Mouse (Mus musculus): Measurements from ENCODE around the gene Stim1. TPM values are rescaled to one million over a fixed set of nuclear protein-coding genes. Genes with fewer than 3 reads are reported as not detected.

Gene Stim1
- total and polyA plus RNA-seq, 3 experiments = 10.2 to 26.6 (median 23.9) TPM

DNA sequence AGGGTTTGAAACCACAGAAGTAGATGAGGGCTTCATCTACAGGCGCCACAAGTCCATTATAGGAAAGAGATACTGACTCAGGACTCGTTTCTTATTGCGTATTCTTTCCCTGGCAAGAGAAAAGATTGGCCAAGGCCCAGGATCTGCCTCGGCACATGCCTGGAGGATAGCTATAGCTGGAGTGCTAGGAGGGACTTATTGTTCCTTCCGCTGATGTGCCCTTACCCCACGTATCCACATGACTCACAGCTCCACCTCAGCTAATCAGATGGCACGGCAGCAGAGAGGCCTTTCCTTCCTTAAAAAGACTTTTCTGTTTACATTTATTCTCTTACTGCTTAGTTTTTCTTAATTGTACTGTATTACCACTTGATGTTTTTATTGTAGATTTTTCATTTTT, 128.3 kb downstream of the Stim1 start:
- Histone ChIP-seq H3K4me1 (ENCODE audit: control insufficient read depth in 1 of 2, insufficient read depth in 2 of 2) (peaks cover 4 to 31% of the 10 kb centered on the region in 2 experiments; a peak in 3 of 4 replicates), H3K27ac (ENCODE audit: insufficient read depth, low read depth) (no peak overlapping the region), H3K36me3 (replicated peaks in 1 of 2; ENCODE audit: control insufficient read depth in 1 of 2, insufficient read depth in 1 of 2, low read length in 1 of 2) (no peaks in the 10 kb centered on the region), H3K79me2 (replicated peaks; ENCODE audit: control insufficient read depth, extremely low read depth, insufficient read depth, poor library complexity, severe bottlenecking) (no peaks in the 10 kb centered on the region), H3K9ac (ENCODE audit: insufficient read depth, low read depth) (no peak overlapping the region; the same call in 1 of the 2 replicates), H3K4me2 (ENCODE audit: insufficient read depth, low read depth, poor library complexity, severe bottlenecking) (peak overlapping the region; percentile 93), H3K4me3 (replicated peaks in 1 of 3; ENCODE audit: low read depth in 2 of 3, low read length in 2 of 3, poor library complexity in 1 of 3) (no peak overlapping the region), H3K9me3 (replicated peaks; ENCODE audit: low read length) (no peaks in the 10 kb centered on the region), H3K27me3 (replicated peaks) (no peaks in the 10 kb centered on the region)
- in situ Hi-C loops (cut with MboI; ENCODE audit: low pct_ligation_motif_present, low pct_unique_long_range_greater_than_20kb, low sequenced_read_pairs) = no loop called here
- dilution Hi-C loops (cut with MboI; ENCODE audit: extremely low pct_ligation_motif_present, extremely low pct_unique_long_range_greater_than_20kb, low sequenced_read_pairs) = no loop called here
- no peak for TF ChIP-seq CHD2 (IDR thresholded peaks at IDR 0.05; ENCODE audit: low read length)
- no peak for TF ChIP-seq NELFE (IDR thresholded peaks at IDR 0.05; ENCODE audit: low read depth, low read length)
- no peak for TF ChIP-seq SMC3 (IDR thresholded peaks at IDR 0.05; ENCODE audit: low read depth, low read length)
- no peak; the same call in 1 of the 2 replicates for TF ChIP-seq HCFC1 (IDR thresholded peaks at IDR 0.05; ENCODE audit: low read depth, low read length)
- TF ChIP-seq JUN (IDR thresholded peaks at IDR 0.05; ENCODE audit: insufficient read depth, low read depth, low read length) = no peak
- peak; percentile 37 for DNase-seq (ENCODE audit: extremely low read depth)

DNA sequence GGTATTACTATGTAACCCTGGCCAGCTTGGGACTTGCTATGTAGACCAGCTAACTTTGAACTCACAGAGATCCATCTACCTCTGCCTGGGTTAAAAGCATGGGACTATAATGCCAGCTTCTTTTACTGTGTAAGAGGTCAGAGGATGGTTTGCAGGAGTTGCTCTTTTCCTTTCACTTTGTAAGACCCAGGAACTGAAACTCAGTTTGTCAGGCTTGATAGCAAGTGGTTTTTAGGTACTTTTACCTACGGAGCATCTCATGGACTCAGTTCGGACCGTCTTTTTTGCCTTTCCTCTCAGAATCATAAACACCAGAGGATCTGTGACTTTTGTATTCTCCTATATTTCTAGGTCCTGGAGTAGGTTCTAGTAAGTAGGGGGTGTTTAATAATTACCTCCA, 128.7 kb downstream of the Stim1 start:
- Histone ChIP-seq H3K27ac (ENCODE audit: insufficient read depth, low read depth) (no peak overlapping the region), H3K9ac (ENCODE audit: insufficient read depth, low read depth) (no peak overlapping the region), H3K4me1 (ENCODE audit: control insufficient read depth in 1 of 2, insufficient read depth in 2 of 2) (peaks cover 4 to 31% of the 10 kb centered on the region in 2 experiments; a peak in 3 of 4 replicates), H3K79me2 (replicated peaks; ENCODE audit: control insufficient read depth, extremely low read depth, insufficient read depth, poor library complexity, severe bottlenecking) (no peaks in the 10 kb centered on the region), H3K4me2 (ENCODE audit: insufficient read depth, low read depth, poor library complexity, severe bottlenecking) (peak overlapping the region; percentile 93), H3K4me3 (replicated peaks in 1 of 3; ENCODE audit: low read depth in 2 of 3, low read length in 2 of 3, poor library complexity in 1 of 3) (no peak overlapping the region), H3K36me3 (replicated peaks in 1 of 2; ENCODE audit: control insufficient read depth in 1 of 2, insufficient read depth in 1 of 2, low read length in 1 of 2) (no peaks in the 10 kb centered on the region), H3K27me3 (replicated peaks) (no peaks in the 10 kb centered on the region), H3K9me3 (replicated peaks; ENCODE audit: low read length) (no peaks in the 10 kb centered on the region)
- peak; percentile 51 for DNase-seq (ENCODE audit: extremely low read depth)
- in situ Hi-C loops (cut with MboI; ENCODE audit: low pct_ligation_motif_present, low pct_unique_long_range_greater_than_20kb, low sequenced_read_pairs) (no loop called here), dilution Hi-C loops (cut with MboI; ENCODE audit: extremely low pct_ligation_motif_present, extremely low pct_unique_long_range_greater_than_20kb, low sequenced_read_pairs) (no loop called here)
- TF ChIP-seq EP300 (IDR thresholded peaks at IDR 0.05; ENCODE audit: low read length) = peak; percentile 60
- TF ChIP-seq TCF12 (IDR thresholded peaks at IDR 0.05; ENCODE audit: low read depth, low read length) = no peak
- no peak for TF ChIP-seq TBP (conservative IDR thresholded peaks at IDR 0.05; ENCODE audit: low read depth, low read length)
- TF ChIP-seq ETS1 (conservative IDR thresholded peaks at IDR 0.05; ENCODE audit: low read depth, low read length) = peak; percentile 48
- no peak for TF ChIP-seq BHLHE40 (IDR thresholded peaks at IDR 0.05; ENCODE audit: low read depth, low read length)
- 0 out of 2 replicates have a peak, but pooled peaks have one; percentile 59 for TF ChIP-seq CHD1 (IDR thresholded peaks at IDR 0.05; ENCODE audit: low read depth, low read length)
- 0 out of 2 replicates have a peak, but pooled peaks have one; percentile 7 for TF ChIP-seq ELF1 (IDR thresholded peaks at IDR 0.05; ENCODE audit: low read depth, low read length)
- no peak for TF ChIP-seq GABPA (IDR thresholded peaks at IDR 0.05; ENCODE audit: insufficient replicate concordance, low read depth, low read length)
- TF ChIP-seq USF1 (IDR thresholded peaks at IDR 0.05; ENCODE audit: low read depth, low read length) = no peak
- TF ChIP-seq HCFC1 (IDR thresholded peaks at IDR 0.05; ENCODE audit: low read depth, low read length) = 0 out of 2 replicates have a peak, but pooled peaks have one; percentile 1
- 0 out of 2 replicates have a peak, but pooled peaks have one; percentile 40 for TF ChIP-seq RCOR1 (conservative IDR thresholded peaks at IDR 0.05; ENCODE audit: low read depth, low read length)
- peak; percentile 74; the same call in 1 of the 2 replicates for TF ChIP-seq IRF4 (IDR thresholded peaks at IDR 0.05; ENCODE audit: low read depth, low read length)
- TF ChIP-seq ZC3H11A (IDR thresholded peaks at IDR 0.05; ENCODE audit: low read depth, low read length) = no peak

Data from CH12.LX (cell line).